Mouse (Mus musculus) T-cell, adult 66 days (primary cell): ENCODE results near the gene Irf2bp1. TPM values are rescaled to one million over a fixed set of nuclear protein-coding genes. Genes with fewer than 3 reads are reported as not detected.

Experiments
- total RNA-seq, 2 experiments: library from RNA; stranded (reverse); gene quantifications; 3 replicates in 1 of 2; 4 replicates in 1 of 2; pipeline ENCODE4 v1.2.4; 2023

Irf2bp1 gene
- 10 to 100 TPM; 33.2 to 36.6 TPM for total RNA-seq

DNA sequence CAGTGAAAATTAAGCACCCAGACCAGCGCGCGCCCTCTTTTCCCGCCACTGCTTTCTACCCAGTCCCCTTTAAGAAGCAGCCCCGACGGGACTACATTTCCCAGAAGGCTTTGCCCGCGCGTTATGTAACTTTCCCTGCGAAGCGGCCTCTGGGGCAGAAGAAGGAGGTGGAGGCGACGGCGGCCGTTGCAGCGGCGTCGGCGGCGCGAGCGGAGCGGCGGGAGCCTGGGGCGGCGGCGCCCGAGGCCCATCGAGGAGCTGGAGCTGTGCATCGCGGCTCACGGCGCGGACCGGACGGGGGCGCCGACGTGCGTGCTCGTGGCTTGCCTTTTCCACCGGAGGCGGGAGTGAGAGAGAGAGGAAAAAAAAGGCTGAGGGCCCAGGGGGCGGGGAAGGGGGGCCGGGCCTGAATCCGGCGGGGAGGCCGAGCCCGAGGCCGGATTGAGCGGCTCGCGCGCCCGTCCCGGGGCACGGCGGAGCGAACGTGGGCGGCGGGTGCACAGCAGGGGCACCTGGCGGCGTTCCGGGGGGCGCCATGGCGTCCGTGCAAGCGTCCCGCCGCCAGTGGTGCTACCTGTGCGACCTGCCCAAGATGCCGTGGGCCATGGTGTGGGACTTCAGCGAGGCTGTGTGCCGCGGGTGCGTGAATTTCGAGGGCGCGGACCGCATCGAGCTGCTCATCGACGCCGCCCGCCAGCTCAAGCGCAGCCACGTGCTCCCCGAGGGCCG lies at the start of gene Irf2bp1:
Gene Irf2bp1, plus strand, starts transcription at position 143 of the 729 bp plus-strand sequence.

DNA sequence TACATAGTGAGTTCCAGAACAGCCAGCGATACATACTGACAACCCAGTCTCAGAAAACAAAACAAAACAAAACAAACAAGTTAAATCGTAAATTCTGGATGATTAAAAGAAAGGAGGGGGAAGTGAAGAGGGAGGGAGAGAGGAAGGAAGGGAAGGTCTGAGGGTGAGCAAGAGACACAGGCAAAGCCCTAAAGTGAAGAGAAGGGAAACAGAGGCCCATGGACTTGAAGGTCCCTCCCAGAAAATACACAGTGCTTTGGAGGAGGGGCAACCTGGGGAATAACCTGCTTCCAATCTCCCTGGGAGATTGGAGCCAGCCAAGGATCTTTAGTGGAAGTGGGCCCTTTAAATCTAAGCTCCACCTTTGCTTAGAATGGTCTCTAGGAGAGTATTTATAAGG lies 16.7 kb upstream of the Irf2bp1 start, which contains the start of gene Nanos2:
Gene Nanos2, plus strand, starts transcription at position 301 of the 400 bp plus-strand sequence.

DNA sequence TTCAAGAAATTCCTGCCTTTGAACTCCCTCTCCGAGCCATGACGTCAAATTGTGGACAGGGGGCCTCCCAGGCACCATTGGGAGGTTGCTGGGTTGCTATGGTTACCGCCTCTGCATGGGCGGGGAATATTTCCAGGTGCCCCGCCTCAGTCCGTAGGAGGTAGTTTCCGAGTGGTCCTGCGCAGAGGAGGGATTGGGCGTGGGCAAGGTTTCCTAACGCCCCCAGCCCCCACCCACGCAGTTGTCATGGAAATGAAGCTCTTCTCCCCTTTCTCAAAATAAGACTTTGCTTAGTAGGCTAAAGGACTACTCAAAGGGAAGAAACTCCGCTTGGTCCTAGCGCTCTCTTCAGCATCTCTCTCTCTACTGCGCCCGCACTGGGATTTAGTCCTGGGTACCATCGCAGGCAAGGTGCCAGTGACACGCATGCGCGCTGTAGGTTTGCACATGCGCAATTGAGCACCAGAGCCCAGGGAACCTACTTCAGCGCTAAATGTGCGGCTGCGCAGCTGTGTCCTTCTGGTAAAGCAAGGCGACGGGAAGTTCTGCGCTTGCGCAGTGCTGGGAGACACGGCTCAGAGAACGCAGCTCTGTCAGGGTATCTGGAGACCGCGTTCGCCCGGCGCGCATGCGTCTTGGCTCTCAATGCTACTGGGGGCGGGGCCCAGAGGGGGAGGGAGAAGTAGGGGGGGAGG lies 13.1 kb upstream of the Irf2bp1 start, which contains the start of gene Mypop:
Gene Mypop, plus strand, starts transcription at position 645 of the 695 bp plus-strand sequence.

DNA sequence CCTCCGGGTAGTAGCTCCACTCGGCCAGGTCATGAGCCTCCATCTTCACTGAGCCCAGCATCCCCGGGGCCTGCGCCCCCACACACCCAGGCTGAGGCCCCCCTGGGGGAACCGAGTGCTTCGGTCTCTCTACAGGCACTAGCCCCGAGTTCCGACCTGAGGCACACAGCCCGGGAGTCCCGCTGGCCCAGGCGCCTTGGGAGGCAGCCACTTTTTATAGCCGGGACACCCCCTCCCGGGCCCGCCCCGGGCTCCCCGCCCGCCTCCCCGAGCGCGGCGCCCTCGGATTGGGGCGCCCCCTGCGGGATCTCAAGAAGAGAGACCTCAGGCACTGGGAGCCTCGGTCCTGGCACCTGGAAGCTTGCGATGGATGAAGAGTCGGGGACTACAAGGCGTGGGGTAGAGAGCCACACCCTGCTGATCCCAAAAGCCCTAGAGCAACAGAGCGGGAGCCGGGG lies 19.5 kb downstream of the Irf2bp1 start, which contains the start of gene Foxa3:
Gene Foxa3, minus strand, starts transcription at position 182 of the 458 bp plus-strand sequence.

DNA sequence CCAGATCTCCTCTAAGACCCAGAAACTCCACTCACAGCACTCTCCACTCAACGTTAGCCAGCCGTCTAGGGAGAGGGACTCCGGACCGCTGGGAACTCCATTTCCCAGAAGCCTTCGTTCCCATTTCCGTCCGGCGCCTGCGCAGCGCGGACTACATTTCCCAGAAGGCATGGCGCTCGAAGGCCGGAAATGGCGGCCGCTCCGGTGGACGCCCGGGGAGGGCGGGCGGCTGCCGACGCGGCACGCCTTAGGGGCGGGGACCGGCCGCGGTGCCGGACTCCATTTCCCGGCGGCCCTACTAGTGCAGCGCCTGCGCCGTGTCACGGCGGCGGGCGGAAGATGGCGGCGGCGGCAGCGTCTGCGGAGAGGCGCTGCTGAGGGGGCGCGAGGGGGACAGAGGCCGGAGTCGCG lies 20.3 kb downstream of the Irf2bp1 start, which contains the start of gene Sympk:
Gene Sympk, plus strand, starts transcription at position 282 of the 411 bp plus-strand sequence.

DNA sequence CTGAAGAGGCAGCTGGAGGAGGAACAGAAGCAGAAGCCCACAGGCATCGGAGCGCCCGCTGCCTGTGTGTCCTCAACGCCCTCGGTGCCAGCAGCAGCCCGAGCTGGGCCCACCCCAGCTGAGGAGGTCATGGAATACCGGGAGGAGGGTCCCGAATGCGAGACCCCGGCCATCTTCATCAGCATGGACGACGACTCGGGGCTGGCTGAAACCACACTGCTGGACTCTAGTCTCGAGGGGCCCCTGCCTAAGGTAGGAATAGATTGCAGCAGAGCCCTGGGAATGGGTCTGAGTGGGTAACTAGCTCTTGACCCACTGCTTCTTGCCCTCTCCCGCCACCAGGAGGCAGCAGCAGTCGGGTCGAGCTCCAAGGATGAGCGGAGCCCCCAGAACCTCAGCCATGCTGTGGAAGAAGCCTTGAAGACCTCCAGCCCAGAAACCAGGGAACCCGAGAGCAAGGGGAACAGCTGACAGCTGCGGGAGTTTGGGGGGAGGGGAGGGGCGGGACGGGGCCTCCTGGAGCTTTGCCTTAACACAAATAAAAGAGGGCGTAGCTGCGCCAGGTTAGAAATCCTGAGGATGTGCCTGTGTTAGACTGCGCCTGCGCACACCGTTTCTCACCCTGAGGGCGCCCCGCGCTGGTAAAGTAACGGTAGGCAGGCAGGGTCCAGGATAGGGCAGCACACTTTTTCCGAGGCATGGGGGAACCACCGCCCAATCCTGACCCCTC lies 50.4 kb downstream of the Irf2bp1 start, which contains the start of gene Rsph6a:
Gene Rsph6a, plus strand, starts transcription at position 644 of the 730 bp plus-strand sequence.

Other genes starting within 250 kb of the Irf2bp1 start
- not detected for gene Psg19, start 205.5 kb upstream of the Irf2bp1 start, total RNA-seq
- gene Psg17, start 182.4 kb upstream of the Irf2bp1 start, total RNA-seq = not detected
- gene Mill2, start 164.1 kb upstream of the Irf2bp1 start, total RNA-seq = under 1 TPM in 1 of 2 experiments, not detected in 1; 0.17 TPM
- 10 to 100 TPM in 1 of 2 experiments, 1 to 10 TPM in 1; 6.0 to 11.4 TPM for gene Pglyrp1, start 132.7 kb upstream of the Irf2bp1 start, total RNA-seq
- gene Ccdc61, start 93.6 kb upstream of the Irf2bp1 start, total RNA-seq = 10 to 100 TPM; 19.0 to 30.0 TPM
- not detected for gene Nova2, start 78.2 kb upstream of the Irf2bp1 start, total RNA-seq
- not detected for gene Nanos2, start 16.6 kb upstream of the Irf2bp1 start, total RNA-seq
- 1 to 10 TPM; 1.0 to 1.6 TPM for gene Mypop, start 12.8 kb upstream of the Irf2bp1 start, total RNA-seq
- gene Foxa3, start 19.5 kb downstream of the Irf2bp1 start, total RNA-seq = not detected
- gene Sympk, start 20.3 kb downstream of the Irf2bp1 start, total RNA-seq = 100 to 1,000 TPM; 112 to 115 TPM
- under 1 TPM; 0.47 to 0.70 TPM for gene Rsph6a, start 50.6 kb downstream of the Irf2bp1 start, total RNA-seq
- gene Dmwd, start 72.2 kb downstream of the Irf2bp1 start, total RNA-seq = 1 to 10 TPM; 1.2 TPM
- 1 to 10 TPM in 1 of 2 experiments, under 1 TPM in 1; 0.83 to 2.7 TPM for gene Dmpk, start 79.8 kb downstream of the Irf2bp1 start, total RNA-seq
- under 1 TPM; 0.58 to 0.74 TPM for gene Six5, start 90.5 kb downstream of the Irf2bp1 start, total RNA-seq
- not detected for gene Gm4969, start 114.3 kb downstream of the Irf2bp1 start, total RNA-seq
- 10 to 100 TPM; 25.7 to 28.5 TPM for gene Fbxo46, start 115.8 kb downstream of the Irf2bp1 start, total RNA-seq
- gene Qpctl, start 145.2 kb downstream of the Irf2bp1 start, total RNA-seq = 10 to 100 TPM; 11.9 to 14.8 TPM
- gene Snrpd2, start 145.7 kb downstream of the Irf2bp1 start, total RNA-seq = 10 to 100 TPM; 91.4 to 93.7 TPM
- not detected for gene Gipr, start 162.1 kb downstream of the Irf2bp1 start, total RNA-seq
- gene Eml2, start 172.4 kb downstream of the Irf2bp1 start, total RNA-seq = 10 to 100 TPM; 15.3 to 17.8 TPM
- not detected for gene Gpr4, start 208.5 kb downstream of the Irf2bp1 start, total RNA-seq
- 10 to 100 TPM; 45.0 to 46.4 TPM for gene Opa3, start 224.3 kb downstream of the Irf2bp1 start, total RNA-seq